Mouse (Mus musculus) ovary, postnatal 10 days (tissue): ENCODE results near the gene Apln.
A peak's percentile ranks its signal among the peaks of the same experiment; 100 is the strongest.

Source experiments
- DNase-seq: peaks from one replicate; pipeline ENCODE4 v3.0.0; 2022; ENCODE audit warnings: low spot score

Gene Apln

GRCm38 (mm10) chrX:48016906-48017601, 17.6 kb downstream of the Apln start:
- DNase-seq: no peak

DNA sequence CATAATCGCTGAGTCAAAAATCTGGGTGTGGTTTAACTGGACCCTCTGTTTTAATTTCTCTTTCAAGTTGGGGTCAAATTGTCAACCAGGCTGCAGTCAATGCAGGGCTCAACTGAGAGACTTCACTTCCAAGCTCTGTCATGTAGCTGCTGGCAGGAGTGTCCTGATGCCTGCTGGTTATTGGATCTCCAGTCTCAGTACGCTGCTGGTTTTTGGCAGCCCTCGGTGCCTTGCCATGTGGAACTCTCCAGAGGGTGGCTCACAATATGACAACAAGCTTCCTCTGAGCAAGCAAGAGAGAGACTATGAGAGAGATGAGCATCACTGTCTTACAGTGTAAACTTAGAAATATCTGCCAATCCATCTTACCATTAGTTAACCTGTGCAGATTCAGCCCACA, 23.0 kb downstream of the Apln start:
- no peak for DNase-seq

GRCm38 (mm10) chrX:48006062-48006461, 28.6 kb downstream of the Apln start:
- DNase-seq: no peak

DNA sequence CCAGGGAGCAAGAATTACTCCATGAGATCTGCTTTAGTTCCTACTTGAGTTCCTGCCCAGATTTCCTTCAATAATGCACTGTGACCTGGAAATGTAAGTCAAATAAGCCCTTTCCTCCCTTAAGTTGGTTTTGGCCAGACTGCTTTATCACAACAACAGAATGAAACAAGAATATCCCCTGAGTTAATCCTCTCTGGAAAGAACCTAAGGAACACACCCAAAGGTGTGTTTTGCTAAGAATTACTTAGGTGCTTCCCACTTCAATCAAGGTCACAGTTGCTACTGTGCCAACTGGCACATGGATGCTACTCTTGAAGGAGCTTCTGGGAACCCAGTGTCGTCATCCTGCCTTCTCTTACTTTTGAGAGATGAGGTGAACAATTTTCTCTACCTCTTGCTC, 29.9 kb downstream of the Apln start:
- DNase-seq: no peak

DNA sequence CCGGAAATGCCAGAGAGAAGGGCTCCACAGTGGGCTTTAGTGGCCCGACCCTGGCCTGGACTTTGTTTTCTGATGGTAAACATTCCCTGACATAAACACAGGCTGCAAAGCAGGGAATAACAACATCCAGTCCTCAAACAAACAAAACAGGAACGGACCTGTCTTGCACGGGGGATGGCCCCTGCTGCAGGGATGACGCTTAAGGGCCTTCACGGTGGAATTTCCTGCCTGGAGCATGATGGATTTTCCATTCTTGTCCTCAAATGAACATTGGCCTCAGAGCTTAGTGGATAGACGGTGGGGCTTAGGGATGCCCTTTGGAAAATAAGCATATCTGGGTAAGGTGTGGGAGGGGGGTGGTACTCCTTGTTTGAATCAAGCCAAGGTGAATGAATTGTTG, 33.5 kb downstream of the Apln start:
- no peak for DNase-seq

- no peak for DNase-seq
Observed at GRCm38 (mm10) chrX:47998412-47998811, 36.2 kb downstream of the Apln start.

DNA sequence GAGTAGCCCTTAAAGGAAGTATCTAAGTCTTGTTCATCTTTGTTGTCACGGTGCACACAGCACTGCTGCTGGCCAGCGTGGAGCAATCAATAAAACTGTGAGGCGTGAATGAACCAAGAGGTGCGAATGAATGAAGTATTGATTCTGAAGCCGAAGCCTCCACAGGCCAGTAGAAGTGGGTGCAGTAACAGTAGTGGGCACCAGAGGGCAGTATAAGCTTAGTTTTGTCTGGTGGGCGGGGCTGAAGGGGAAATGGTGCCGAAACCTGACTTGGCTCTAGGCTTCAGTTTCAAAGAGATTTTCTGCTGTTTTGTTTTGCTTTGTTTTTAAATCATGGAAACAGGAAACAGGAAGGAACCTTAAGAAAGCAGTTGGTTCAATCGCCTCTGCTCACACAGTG, 42.0 kb downstream of the Apln start:
- DNase-seq: peak; percentile 42

DNA sequence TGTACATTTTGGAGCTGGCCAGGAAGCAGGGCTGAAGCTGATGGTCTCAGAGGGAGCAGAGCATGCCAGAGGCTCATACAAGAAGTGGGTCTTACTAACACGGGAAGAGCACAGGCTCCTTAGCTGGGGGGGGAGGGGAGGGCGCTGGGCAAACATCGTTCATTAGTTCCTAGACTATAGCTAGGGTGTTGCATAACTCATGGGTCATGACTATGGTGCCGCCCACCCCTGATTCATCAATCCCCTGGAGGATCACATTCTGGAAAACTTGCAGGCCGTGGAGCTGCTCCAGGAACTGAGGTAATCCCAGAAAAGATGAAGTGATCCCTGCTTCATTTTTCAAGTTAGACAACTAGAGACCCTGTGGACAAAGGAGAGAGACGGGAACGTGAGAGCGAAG, 46.6 kb downstream of the Apln start:
- DNase-seq: no peak

DNA sequence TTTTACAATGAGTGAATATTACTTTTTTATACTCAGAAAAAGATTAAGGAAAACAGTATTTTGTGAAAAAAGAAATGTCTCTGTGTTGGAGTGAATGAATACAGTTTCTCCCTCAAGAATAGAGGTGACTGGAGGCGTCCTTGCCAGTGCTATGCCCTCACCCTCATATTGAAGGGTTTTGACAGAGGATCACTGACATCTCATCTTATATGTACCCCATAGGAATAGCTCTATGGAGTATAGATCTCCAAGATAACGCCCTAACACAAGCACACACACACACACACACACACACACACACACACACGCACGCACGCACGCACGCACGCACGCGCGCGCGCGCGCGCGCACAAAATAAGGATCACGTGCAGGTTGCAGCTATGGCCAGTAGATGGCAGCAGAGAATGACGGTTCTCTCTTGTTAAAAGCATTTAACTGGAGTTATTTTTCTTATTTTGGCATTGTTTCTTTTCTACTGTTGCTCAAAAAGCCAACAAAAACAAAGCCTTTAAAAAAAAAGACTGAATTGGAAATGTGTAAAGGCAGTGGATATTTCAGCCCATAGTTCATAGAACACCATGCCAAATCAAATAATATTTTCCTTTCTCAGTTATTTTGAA, 49.5 kb downstream of the Apln start:
- no peak for DNase-seq

DNA sequence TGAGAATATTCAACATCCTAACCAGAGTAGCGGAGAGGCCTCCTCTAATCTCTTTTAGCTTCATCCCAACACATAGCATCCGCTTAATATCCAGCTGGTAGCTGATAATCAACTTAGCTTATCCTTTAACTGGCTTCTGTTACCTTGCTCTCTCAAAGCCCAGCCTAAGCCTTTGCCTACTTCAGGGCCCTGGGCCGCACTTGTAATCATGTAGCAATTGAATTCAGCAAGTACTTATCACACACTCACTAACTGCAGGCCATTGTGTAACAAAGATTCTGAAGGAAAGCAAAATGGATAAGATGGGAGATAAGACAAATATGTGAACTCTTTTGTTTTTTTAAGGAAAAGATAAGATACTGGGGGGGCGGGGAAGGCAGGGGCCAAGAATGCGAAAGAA, 57.6 kb downstream of the Apln start:
- no peak for DNase-seq

DNA sequence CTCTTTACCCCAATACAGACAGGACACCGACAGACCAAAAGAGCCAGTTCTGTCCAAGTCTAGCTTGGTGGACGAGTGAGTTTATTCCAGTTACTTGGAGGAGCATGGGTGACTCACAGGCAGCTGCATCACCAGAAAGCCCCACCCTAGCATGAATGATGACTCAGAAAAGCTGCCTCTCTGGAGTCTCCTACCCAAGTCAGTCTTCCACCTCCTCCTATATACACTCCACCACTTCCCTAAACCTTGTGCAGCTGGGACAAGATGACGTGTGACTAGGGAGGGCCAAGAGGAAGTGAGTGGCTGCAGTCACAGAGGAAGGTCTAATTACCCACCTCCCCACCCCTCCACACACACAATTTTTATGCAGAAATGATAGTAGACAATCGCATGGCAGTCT, 58.1 kb downstream of the Apln start:
- no peak for DNase-seq
